Mouse (Mus musculus) NIH3T3 (cell line): ENCODE measurements around the gene Ndufaf2.

Experiments
- DNase-seq: peaks from one replicate; pipeline ENCODE4 v3.0.0-alpha.2; 2012; ENCODE audit warnings: low read depth

Gene Ndufaf2

GRCm38 (mm10) chr13:108032789-108033188, 125.6 kb downstream of the Ndufaf2 start:
- no peak for DNase-seq

DNA sequence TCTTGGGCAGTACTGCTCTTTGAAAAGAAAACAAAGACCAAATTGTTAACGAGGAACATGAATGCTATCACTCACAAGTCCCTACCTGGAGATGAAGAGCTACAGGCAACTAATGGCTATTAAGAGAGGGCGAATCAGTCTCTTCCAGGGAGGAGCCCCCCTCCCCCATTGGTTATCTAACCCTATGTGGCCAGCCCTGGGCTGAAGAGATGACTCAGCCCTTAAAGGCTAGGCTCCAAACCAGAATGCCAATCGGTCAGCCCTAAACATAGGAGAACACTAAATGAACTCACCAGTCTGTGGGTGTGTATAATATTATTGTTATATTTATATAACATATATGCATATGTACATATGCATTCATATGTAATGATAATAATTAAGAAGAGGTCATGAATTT, 132.6 kb downstream of the Ndufaf2 start:
- peak; percentile 70 for DNase-seq

- no peak for DNase-seq
Measured at GRCm38 (mm10) chr13:108017349-108017748, 141.1 kb downstream of the Ndufaf2 start.

DNA sequence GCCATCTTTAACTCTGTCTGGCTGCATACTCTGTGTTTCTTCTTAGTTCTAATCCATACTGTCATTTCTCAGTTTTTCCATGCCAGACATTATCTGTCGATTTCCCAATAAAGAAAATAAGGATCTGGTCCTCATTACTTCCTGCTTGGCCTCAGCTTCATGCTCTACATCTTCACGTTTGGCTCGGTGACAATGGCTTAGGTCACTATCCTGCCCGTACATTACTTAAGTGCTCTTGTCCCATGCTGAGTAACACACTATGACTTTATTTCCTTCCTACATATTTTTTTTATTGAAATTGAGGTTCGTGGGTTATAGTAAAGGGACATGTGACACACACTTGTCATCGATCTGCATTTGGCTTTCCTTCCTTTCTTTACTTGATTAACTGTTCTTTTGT, 143.3 kb downstream of the Ndufaf2 start:
- peak; percentile 12 for DNase-seq

DNA sequence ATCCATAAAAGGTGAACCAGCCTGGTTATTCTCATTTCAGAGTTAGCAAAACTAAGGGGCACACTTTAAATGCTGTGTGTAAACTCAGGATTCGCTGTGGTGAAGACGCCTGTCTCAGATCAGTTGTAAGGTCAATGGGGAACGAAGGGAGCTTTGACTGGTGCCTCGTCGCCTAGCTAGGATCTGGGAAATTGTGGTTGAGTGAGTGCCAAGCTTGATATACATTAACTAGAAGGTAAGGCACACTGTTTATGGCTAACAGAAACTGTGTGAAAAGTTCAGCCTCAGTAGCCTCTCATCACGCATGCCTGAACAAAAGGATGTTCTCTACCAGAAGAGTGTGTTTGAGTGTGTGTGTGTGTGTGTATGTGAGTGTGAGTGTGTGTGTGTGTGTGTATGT, 144.6 kb downstream of the Ndufaf2 start:
- DNase-seq, result no peak

DNA sequence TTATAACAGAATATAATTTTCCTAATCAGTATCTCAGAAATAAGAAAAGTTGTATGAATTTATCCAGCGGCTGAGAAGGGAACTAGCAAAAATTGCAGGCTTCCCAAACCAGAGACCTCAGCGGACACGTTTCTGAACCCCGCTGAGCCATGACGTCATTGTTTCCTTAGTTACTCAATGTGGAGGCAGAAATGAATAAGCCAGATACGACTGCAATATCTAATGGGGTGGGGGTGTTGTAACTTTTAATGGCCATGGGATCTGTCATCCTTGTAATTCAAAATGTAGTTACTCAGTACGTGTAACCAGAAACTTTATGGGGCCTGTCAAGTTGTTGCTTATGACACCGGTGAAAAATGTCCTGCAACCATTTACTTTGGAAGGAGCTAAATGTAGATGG, 145.3 kb downstream of the Ndufaf2 start:
- no peak for DNase-seq

DNA sequence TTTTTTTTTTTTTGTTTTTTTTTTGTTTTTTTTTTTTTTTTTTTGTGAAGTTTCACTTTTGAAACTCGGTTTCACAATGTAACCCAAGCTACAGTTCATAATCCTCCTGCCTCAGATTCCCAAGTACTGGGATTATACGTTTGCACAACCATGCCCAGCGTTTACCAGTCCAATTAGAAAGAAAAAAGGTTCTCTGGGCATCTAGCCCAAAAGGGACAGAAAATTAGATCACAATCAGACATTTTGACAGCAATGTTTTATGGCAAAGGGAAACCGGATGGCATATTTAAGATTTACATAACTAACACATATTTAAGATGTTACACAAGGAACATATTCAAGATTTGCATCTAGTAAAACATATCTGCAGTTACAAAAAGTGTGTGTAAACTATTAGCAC, 150.6 kb downstream of the Ndufaf2 start:
- peak; percentile 7 for DNase-seq

GRCm38 (mm10) chr13:107996301-107996700, 162.1 kb downstream of the Ndufaf2 start:
- no peak for DNase-seq

DNA sequence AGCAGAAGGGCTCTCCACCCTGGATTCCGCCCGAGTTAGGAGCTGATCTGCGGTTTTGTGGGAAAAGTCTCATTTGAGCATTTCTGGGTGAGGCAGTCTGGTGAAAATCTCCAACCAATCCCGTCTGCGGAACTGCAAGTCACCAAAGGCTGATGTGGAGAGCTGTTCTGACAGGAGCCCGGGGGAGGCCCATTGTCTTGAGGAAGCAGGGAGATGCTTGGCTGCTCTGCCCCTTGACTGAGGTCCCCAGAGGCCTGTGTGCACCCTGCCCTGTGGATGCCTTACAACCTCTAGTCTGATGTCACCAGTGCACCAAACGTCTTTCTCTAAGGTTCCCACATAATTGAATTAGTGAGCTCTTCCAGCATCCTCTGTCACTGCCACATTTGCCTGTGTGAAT, 163.2 kb downstream of the Ndufaf2 start:
- DNase-seq, result no peak

DNA sequence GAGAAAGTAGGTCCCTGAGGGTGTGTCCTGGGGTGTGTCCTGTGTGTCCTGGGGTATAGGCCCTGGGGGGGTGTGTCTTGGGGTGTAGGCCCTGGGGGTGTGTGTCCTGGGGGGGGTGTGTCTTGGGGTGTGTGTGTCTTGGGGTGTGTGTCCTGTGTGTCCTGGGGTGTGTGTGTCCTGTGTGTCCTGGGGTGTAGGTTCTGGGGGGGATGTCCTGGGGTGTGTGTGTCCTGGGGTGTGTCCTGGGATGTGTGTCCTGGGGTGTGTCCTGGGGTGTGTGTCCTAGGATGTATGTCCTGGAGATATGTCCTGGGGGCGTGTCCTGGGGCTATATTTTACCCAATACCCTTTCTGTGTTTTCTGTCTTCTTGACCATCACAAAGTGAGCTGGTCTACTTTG, 165.8 kb downstream of the Ndufaf2 start:
- DNase-seq, result no peak

GRCm38 (mm10) chr13:107984641-107985040, 173.8 kb downstream of the Ndufaf2 start:
- DNase-seq, result no peak

DNA sequence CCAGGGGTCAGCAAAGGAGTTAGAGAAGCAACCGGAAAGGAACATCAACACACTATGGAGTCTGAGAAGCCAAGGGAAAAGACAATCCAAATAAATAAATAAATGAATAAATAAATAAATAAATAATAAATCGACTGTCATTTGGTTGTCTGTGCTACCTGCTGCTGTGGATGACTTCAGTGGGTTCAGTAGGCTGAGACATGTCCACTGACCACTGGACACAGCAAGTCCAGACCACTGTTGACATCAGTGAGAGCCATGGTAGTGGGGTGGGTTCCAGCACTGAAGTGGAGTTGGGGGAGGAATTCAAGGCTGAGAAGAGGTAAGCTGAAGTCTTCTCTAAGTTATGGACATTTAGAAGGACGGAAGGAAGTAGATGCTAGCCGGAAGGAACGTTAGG, 174.2 kb downstream of the Ndufaf2 start:
- no peak for DNase-seq

- DNase-seq, result no peak
Measured at GRCm38 (mm10) chr13:107983231-107983847, 175.1 kb downstream of the Ndufaf2 start.

DNA sequence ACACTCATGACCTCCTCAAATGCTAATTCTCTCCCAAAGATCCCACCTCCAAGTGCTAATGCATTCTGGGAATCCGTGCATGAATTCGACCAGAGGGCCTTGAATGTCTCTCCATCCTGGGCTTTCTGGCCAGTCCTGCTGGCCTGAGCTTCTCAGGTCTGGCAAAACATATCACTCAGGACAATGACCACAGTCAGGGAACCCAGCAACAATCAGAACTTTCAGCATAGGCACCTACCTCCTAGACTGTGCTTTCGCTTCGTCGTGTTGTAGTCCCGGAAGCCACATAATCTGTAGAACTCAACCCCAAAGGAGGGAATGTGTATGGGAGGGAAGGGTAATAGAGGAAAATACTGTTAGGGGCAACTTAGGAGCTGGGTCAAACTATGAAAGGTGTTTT, 179.0 kb downstream of the Ndufaf2 start:
- no peak for DNase-seq

- DNase-seq, result no peak
Measured at GRCm38 (mm10) chr13:107976886-107977656, 181.4 kb downstream of the Ndufaf2 start.

DNA sequence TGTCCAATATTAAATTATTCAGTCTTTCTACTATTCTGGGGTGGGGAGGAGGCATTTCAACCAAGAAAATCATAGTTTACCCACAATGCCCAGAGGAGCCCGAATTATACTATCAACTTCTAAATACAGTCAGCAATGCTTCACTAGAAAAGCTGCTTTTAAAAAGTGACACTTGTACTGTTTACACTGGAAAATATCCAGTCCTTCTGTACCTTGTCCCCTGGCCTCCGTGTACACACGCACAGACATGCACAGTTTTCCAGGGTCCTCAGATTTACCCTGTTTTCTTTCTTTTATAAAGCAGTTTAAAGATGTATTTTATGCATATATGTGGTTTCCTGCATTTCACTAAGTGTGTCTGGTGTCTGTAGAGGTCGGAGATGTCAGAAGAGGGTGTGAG, 186.0 kb downstream of the Ndufaf2 start:
- no peak for DNase-seq

DNA sequence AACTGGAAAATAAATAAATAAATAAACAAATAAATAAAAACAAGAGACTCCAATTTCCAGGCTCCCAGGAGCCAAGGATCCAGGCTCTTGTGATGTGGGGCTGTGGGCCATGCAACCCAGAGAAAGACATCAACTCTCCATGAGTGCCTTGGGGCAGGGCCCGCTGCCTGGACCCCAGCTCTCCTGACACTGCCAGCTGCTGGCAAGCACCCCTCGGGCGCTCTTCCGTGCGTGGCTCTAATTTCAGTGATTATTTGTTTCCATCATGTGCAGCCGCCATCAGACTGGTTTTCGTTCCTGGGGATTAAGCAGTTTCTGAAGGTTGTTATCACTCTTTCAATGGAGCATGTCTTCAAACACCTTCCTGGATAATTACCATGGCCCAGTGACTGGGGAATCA, 186.6 kb downstream of the Ndufaf2 start:
- no peak for DNase-seq

DNA sequence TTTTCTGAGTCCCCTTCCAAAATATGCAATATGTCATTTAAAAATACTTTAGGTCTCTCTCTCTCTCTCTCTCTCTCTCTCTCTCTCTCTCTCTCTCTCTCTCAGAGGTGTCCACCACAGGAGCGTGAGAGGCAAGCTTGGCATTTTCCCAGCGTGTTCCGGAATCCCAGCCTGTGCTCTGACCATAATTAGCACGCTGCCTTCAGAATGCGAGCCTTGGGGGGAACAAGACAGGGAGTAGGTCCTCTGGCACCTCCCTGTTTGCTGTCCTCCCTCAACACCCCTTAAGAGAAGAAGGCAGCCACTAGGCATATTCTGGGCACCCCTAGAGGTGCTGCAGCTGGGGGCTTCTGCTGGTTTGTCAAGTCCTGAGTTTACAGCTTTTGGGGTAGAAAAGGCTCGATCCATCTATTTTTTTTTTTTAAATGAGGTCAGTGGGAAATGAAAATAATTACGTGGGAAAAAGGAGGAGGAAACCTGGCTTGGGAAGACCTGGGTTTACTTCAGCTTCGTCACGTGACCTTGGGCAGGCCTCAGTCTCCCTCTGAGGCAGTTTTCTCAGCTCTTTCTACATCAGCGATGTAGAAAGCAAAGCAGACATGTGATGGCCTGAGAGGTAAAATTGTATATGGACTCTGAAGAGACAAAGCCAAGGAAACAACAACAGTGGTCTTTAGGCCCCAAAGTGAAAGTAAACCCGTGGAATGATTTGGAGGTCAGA, 187.8 kb downstream of the Ndufaf2 start:
- no peak for DNase-seq

- no peak for DNase-seq
Measured at GRCm38 (mm10) chr13:107969961-107970391, 188.4 kb downstream of the Ndufaf2 start.

- DNase-seq, result peak; percentile 54
Measured at GRCm38 (mm10) chr13:107964616-107965015, 193.8 kb downstream of the Ndufaf2 start.

- peak; percentile 20 for DNase-seq
Measured at GRCm38 (mm10) chr13:107963471-107963870, 195.0 kb downstream of the Ndufaf2 start.

DNA sequence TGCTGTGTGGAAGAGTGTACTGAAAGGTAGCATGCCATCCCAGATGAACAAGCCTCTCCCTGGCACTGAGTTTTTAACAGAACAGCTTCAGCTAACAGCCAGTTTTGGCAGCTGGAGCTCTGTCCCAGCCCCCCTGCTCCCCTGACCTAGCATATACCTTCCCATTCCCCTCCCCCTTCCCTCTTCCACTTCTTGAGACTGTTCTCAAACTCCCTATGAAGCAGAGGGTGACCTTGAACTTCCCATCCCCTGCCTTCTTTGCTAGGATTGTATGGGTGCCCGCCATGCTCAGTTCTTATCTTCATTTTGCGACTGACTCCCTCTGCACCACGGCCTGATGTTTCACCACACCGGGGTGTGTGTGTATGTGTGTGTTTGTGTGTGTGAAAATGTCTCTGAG, 195.7 kb downstream of the Ndufaf2 start:
- no peak for DNase-seq

- no peak for DNase-seq
Measured at GRCm38 (mm10) chr13:107961972-107962371, 196.5 kb downstream of the Ndufaf2 start.
